Mouse (Mus musculus): ENCODE results near the gene Med25. TPM values are rescaled to one million over a fixed set of nuclear protein-coding genes. Genes with fewer than 3 reads are reported as not detected.
A peak's percentile ranks its signal among the peaks of the same experiment; 100 is the strongest.

Gene Med25
- polyA plus RNA-seq, 1 experiment from 2014 or later: 51.9 TPM

GRCm38 (mm10) chr7:44856265-44856916 lies 36.1 kb downstream of the Med25 start:
- WGBS (ENCODE audit: insufficient replicate concordance): 56% methylated on average over 9 of the region's 9 CpGs
- no peak for ATAC-seq (replicated peaks; ENCODE audit: insufficient number of reproducible peaks, low FRiP score, low TSS enrichment)
- peak overlapping the region; percentile 56 for H3K4me3 ChIP-seq (ENCODE audit: low read depth, low read length)
- peaks cover 6% of the 10 kb centered on the region for H3K36me3 ChIP-seq (ENCODE audit: control insufficient read depth, insufficient read depth, low read length)
- H3K9me3 ChIP-seq (replicated peaks; ENCODE audit: control insufficient read depth, low read length): no peaks in the 10 kb centered on the region
- H3K9ac ChIP-seq (ENCODE audit: low read depth, low read length): peak overlapping the region; percentile 67
- H3K27me3 ChIP-seq (ENCODE audit: control insufficient read depth, insufficient read depth, low read length): no peaks in the 10 kb centered on the region
- peak overlapping the region; percentile 80 for H3K27ac ChIP-seq (ENCODE audit: low read depth, low read length)
- H3K4me2 ChIP-seq: peak overlapping the region; percentile 81
- H3K4me1 ChIP-seq (ENCODE audit: control insufficient read depth, insufficient read depth, low read length): peaks cover 25% of the 10 kb centered on the region

DNA sequence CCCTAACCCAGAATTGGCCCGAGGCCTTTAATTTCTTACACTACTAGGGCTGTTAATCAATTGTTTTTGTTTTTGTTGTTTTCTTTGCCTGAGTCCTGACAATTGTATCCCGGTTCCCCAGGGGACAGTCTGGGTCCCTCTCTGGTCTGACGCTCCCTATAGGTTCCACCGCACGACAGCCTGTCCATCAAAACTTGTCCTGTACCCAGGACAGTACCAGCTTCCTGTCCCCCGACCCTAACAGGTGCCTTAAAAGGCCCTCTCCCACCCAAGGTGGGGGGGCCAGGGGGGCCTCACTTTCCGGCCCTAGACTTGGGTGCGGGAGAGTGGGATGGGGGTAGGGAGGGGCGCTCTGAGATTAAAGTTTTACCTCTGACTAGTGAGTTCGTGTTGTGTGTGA lies 37.5 kb downstream of the Med25 start:
- Histone ChIP-seq H3K9ac (ENCODE audit: low read depth, low read length) (peak overlapping the region; percentile 80), H3K36me3 (ENCODE audit: control insufficient read depth, insufficient read depth, low read length) (peaks cover 6% of the 10 kb centered on the region; the same call in 1 of the 2 replicates), H3K27ac (ENCODE audit: low read depth, low read length) (peak overlapping the region; percentile 94), H3K4me1 (ENCODE audit: control insufficient read depth, insufficient read depth, low read length) (peaks cover 34% of the 10 kb centered on the region), H3K27me3 (ENCODE audit: control insufficient read depth, insufficient read depth, low read length) (no peaks in the 10 kb centered on the region), H3K9me3 (replicated peaks; ENCODE audit: control insufficient read depth, low read length) (no peaks in the 10 kb centered on the region), H3K4me2 (peak overlapping the region; percentile 84), H3K4me3 (ENCODE audit: low read depth, low read length) (peak overlapping the region; percentile 52)
- 41% methylated on average over 10 of the region's 10 CpGs for WGBS (ENCODE audit: insufficient replicate concordance)
- no peak for ATAC-seq (replicated peaks; ENCODE audit: insufficient number of reproducible peaks, low FRiP score, low TSS enrichment)

DNA sequence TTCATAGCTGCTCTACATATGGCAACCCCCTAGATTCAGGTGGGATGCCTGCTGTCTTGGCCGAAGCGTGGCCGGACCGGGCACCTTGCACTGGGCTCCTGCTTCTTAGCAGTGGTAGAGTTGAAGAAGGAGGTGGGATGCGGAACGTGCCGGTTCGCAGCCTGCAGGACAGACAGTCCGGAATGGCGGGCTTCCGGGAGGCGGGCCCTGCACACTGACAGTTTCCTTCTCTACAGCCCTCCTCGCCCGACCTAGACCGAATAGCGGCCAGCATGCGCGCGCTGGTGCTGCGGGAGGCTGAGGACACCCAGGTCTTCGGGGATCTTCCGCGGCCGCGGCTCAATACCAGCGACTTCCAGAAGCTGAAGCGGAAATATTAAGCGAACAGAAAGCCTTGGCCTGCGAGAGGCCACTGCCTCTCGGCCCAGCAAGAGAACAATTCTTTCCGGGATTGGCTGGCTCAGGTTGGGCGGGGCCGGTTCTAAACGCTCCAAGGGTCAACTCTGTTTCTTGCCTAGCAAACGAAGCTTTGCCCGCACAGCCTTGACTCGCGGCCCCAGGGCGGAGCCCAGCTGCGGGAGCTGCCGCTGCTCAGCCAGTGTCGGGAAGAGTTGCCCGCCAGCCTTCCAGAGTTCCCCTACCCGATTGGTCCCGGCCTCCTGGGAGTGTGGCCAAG lies 38.0 kb downstream of the Med25 start:
- peak; percentile 56 for ATAC-seq (replicated peaks; ENCODE audit: insufficient number of reproducible peaks, low FRiP score, low TSS enrichment)
- Histone ChIP-seq H3K4me1 (ENCODE audit: control insufficient read depth, insufficient read depth, low read length) (peaks cover 34% of the 10 kb centered on the region), H3K27me3 (ENCODE audit: control insufficient read depth, insufficient read depth, low read length) (no peaks in the 10 kb centered on the region), H3K4me3 (ENCODE audit: low read depth, low read length) (peak overlapping the region; percentile 52), H3K9ac (ENCODE audit: low read depth, low read length) (peak overlapping the region; percentile 80), H3K36me3 (ENCODE audit: control insufficient read depth, insufficient read depth, low read length) (peaks cover 6% of the 10 kb centered on the region; the same call in 1 of the 2 replicates), H3K27ac (ENCODE audit: low read depth, low read length) (peak overlapping the region; percentile 94), H3K9me3 (replicated peaks; ENCODE audit: control insufficient read depth, low read length) (no peaks in the 10 kb centered on the region), H3K4me2 (peak overlapping the region; percentile 84)
- 3% methylated on average over 45 of the region's 45 CpGs for WGBS (ENCODE audit: insufficient replicate concordance)

DNA sequence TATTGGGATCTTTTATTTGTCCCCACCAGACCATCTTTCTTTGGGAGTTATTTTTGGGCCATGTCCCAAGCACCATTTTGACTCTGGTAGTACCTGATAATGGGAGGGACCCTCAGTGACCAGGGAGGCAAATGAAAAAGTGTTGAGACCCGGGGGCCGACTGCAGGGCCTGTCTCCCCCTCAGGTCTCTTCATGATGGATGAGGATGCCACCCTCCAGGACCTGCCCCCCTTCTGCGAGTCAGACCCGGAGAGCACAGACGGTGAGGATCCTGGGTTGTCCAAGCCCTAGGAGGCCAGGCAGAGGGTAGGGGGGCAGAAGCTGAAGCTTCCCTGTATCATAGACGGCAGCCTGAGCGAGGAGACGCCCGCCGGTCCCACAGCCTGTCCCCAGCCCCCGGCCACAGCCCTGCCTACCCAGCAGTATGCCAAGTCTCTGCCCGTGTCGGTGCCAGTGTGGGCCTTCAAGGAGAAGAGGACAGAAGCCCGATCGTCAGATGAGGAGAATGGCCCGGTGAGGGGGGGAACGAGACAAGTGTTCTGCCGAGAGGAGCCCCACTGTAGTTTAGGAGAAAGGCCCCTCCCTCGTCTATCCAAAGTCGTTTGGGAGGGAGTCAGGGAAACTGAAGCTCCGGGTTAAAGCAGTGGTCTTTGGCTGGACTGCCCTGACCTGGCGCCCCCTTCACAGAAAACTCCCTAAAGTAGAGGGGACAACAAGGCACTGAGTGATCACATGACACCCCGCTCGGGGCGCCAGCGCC lies 38.7 kb downstream of the Med25 start:
- no peaks in the 10 kb centered on the region for H3K27me3 ChIP-seq (ENCODE audit: control insufficient read depth, insufficient read depth, low read length)
- peaks cover 4% of the 10 kb centered on the region; the same call in 1 of the 2 replicates for H3K36me3 ChIP-seq (ENCODE audit: control insufficient read depth, insufficient read depth, low read length)
- ATAC-seq (replicated peaks; ENCODE audit: insufficient number of reproducible peaks, low FRiP score, low TSS enrichment): no peak
- peak overlapping the region; percentile 84 for H3K4me2 ChIP-seq
- peaks cover 34% of the 10 kb centered on the region for H3K4me1 ChIP-seq (ENCODE audit: control insufficient read depth, insufficient read depth, low read length)
- peak overlapping the region; percentile 52 for H3K4me3 ChIP-seq (ENCODE audit: low read depth, low read length)
- 27% methylated on average over 26 of the region's 26 CpGs for WGBS (ENCODE audit: insufficient replicate concordance)
- peak overlapping the region; percentile 80 for H3K9ac ChIP-seq (ENCODE audit: low read depth, low read length)
- peak overlapping the region; percentile 94 for H3K27ac ChIP-seq (ENCODE audit: low read depth, low read length)
- H3K9me3 ChIP-seq (replicated peaks; ENCODE audit: control insufficient read depth, low read length): no peaks in the 10 kb centered on the region

GRCm38 (mm10) chr7:44853065-44853464 lies 39.4 kb downstream of the Med25 start:
- peaks cover 30% of the 10 kb centered on the region for H3K4me1 ChIP-seq (ENCODE audit: control insufficient read depth, insufficient read depth, low read length)
- WGBS (ENCODE audit: insufficient replicate concordance): 98% methylated on average over 2 of the region's 2 CpGs
- no peaks in the 10 kb centered on the region for H3K9me3 ChIP-seq (replicated peaks; ENCODE audit: control insufficient read depth, low read length)
- H3K27me3 ChIP-seq (ENCODE audit: control insufficient read depth, insufficient read depth, low read length): no peaks in the 10 kb centered on the region
- H3K9ac ChIP-seq (ENCODE audit: low read depth, low read length): no peak overlapping the region
- H3K4me3 ChIP-seq (ENCODE audit: low read depth, low read length): no peak overlapping the region
- ATAC-seq (replicated peaks; ENCODE audit: insufficient number of reproducible peaks, low FRiP score, low TSS enrichment): no peak
- 0 out of 2 replicates have a peak overlapping the region, but pooled peaks have one; percentile 9 for H3K4me2 ChIP-seq
- H3K27ac ChIP-seq (ENCODE audit: low read depth, low read length): no peak overlapping the region
- peaks cover 4% of the 10 kb centered on the region; the same call in 1 of the 2 replicates for H3K36me3 ChIP-seq (ENCODE audit: control insufficient read depth, insufficient read depth, low read length)

GRCm38 (mm10) chr7:44852259-44853027 lies 40.1 kb downstream of the Med25 start:
- H3K27me3 ChIP-seq (ENCODE audit: control insufficient read depth, insufficient read depth, low read length): no peaks in the 10 kb centered on the region
- H3K9me3 ChIP-seq (replicated peaks; ENCODE audit: control insufficient read depth, low read length): no peaks in the 10 kb centered on the region
- no peak for ATAC-seq (replicated peaks; ENCODE audit: insufficient number of reproducible peaks, low FRiP score, low TSS enrichment)
- WGBS (ENCODE audit: insufficient replicate concordance): 87% methylated on average over 34 of the region's 36 CpGs
- no peak overlapping the region for H3K9ac ChIP-seq (ENCODE audit: low read depth, low read length)
- H3K4me3 ChIP-seq (ENCODE audit: low read depth, low read length): no peak overlapping the region; the same call in 1 of the 2 replicates
- H3K27ac ChIP-seq (ENCODE audit: low read depth, low read length): no peak overlapping the region
- no peak overlapping the region for H3K4me2 ChIP-seq
- peaks cover 32% of the 10 kb centered on the region for H3K4me1 ChIP-seq (ENCODE audit: control insufficient read depth, insufficient read depth, low read length)
- peaks cover 4% of the 10 kb centered on the region; the same call in 1 of the 2 replicates for H3K36me3 ChIP-seq (ENCODE audit: control insufficient read depth, insufficient read depth, low read length)

DNA sequence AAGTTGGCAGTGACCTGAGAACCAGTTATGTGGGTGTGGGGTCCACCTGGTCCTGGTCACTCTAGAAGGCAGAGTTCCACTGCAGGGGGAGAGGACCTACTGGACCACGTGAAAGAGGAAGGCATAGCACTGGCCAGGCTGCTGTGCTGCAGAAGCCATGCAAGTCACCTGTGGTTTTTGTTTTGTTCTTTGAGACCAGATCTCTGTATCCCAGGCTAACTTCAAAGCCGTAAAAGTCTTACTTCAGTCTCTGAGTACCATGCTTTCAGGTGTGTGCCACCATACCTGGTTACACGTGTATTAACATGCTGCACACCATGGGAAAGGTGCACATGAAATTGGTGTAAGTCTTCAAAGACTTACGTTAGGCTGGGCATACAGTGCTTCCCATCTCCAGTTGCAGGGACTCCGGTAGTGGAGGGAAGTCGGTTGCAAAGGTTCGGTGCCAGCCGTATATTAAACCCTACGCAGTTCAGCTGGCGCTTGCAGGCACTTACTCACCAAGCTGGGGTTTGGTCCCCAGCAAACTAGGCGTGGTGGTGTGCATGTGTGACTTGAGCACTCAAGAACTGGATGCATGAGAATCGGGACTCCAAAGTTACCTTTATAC lies 40.8 kb downstream of the Med25 start:
- Histone ChIP-seq H3K27me3 (ENCODE audit: control insufficient read depth, insufficient read depth, low read length) (no peaks in the 10 kb centered on the region), H3K4me1 (ENCODE audit: control insufficient read depth, insufficient read depth, low read length) (peaks cover 32% of the 10 kb centered on the region), H3K4me2 (no peak overlapping the region), H3K9me3 (replicated peaks; ENCODE audit: control insufficient read depth, low read length) (no peaks in the 10 kb centered on the region), H3K4me3 (ENCODE audit: low read depth, low read length) (0 out of 2 replicates have a peak overlapping the region, but pooled peaks have one; percentile 5), H3K27ac (ENCODE audit: low read depth, low read length) (0 out of 2 replicates have a peak overlapping the region, but pooled peaks have one; percentile 10), H3K36me3 (ENCODE audit: control insufficient read depth, insufficient read depth, low read length) (peaks cover 4% of the 10 kb centered on the region; the same call in 1 of the 2 replicates), H3K9ac (ENCODE audit: low read depth, low read length) (no peak overlapping the region)
- WGBS (ENCODE audit: insufficient replicate concordance): 92% methylated on average over 12 of the region's 12 CpGs
- ATAC-seq (replicated peaks; ENCODE audit: insufficient number of reproducible peaks, low FRiP score, low TSS enrichment): no peak

Data from heart, embryonic 11.5 days (tissue).